Mouse (Mus musculus) testis, adult 10 weeks (tissue): ENCODE results near the gene Rhox4c. TPM values are rescaled to one million over a fixed set of nuclear protein-coding genes. Genes with fewer than 3 reads are reported as not detected.

Experiments
- polyA plus RNA-seq: library from polyadenylated mRNA; stranded (reverse); fragments of 350-450 nt; fragmentation: Illumina TruSeq; extraction: RNeasy Lipid Tissue Mini Kit (QIAGEN cat#74804); gene quantifications from one replicate; pipeline ENCODE4 v1.2.3, GENCODE M21; 2014; ENCODE audit warnings: low read depth, low replicate concordance

Gene Rhox4c
- not detected for polyA plus RNA-seq

GRCm38 (mm10) chrX:37480037-37480436 lies at the start of gene Rhox4c:
TSS of gene Rhox4c (plus strand) at chrX:37480337.

DNA sequence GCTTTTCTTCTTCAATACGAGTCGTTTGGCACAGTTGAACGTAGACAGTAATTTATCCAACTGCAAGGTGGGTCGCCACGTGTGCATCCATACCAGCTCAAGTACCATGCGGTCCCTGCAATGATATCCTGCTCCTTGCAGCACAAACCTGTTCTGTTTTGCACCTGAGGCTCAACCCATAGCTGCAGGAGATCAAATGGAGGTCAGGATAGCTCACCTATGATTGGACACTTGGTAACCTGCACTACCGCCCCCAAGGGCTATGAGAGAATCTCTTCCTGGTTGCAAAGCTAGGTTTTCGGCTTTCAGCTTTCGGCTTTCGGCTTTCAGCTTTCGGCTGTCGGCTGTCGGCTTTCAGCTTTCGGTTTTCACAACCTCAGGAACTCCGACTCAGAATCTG lies 47.9 kb upstream of the Rhox4c start, which contains the start of gene Rhox4b:
Gene Rhox4b (plus strand): TSS at position 301 of the 400 bp plus-strand sequence.

DNA sequence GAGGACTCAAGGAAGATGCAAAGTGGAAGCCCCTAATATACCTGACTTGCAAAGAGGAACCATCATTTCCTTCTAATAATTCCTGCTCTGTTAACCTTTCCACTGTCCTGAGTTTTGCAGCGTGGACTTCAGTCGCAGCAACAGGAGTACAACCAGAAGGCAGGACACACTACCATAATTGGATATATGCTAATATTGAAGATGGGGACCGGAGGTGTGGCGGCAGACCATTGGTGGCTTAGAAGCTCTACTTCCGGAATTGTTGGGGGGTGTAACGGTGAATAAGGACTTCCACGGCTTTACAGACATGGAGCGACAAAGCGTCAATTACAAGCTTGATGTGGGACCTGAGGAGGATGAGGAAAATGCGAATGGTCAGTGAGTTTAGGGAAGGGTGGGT lies 26.8 kb upstream of the Rhox4c start, which contains the start of gene Rhox2c:
Gene Rhox2c (plus strand): TSS at position 301 of the 400 bp plus-strand sequence.

DNA sequence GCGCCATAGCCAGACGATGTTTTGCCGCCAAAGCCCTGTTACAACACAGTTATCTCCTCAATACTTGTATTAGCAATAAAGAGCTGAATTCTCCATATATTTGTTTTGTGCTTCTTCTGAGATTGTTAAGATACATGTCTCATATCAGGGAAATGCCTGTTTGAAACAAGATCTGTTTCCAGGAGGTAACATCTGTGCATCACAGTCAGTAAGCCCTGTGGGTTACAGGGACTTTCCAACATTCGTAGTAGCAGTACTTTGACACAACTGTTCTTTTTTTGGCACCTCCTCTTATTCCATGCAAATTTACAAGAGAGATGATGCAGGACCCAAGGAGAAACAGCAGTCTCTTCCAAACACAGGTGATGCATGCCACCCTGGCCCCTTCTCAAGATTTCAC lies 21.9 kb upstream of the Rhox4c start, which contains the start of gene Rhox3c:
Gene Rhox3c (plus strand): TSS at position 301 of the 400 bp plus-strand sequence.

GRCm38 (mm10) chrX:37514059-37514458 lies 33.9 kb downstream of the Rhox4c start, which contains the start of gene Rhox4d:
TSS of gene Rhox4d (plus strand) at chrX:37514359.

GRCm38 (mm10) chrX:37530152-37530551 lies 50.0 kb downstream of the Rhox4c start, which contains the start of gene Rhox2e:
TSS of gene Rhox2e (plus strand) at chrX:37530452.

Other genes with a start within 250 kb of the Rhox4c start
- gene Rhox2a, start 235.4 kb upstream of the Rhox4c start, polyA plus RNA-seq, result 0.46 TPM
- 0.25 TPM for gene Rhox3a, start 230.4 kb upstream of the Rhox4c start, polyA plus RNA-seq
- not detected for gene Rhox4a, start 215.0 kb upstream of the Rhox4c start, polyA plus RNA-seq
- 2.3 TPM for gene Rhox3a2, start 100.3 kb upstream of the Rhox4c start, polyA plus RNA-seq
- not detected for gene Rhox4a2, start 89.5 kb upstream of the Rhox4c start, polyA plus RNA-seq
- not detected for gene Rhox2b, start 68.3 kb upstream of the Rhox4c start, polyA plus RNA-seq
- gene Rhox4b, start 47.8 kb upstream of the Rhox4c start, polyA plus RNA-seq, result not detected
- not detected for gene Rhox2c, start 26.7 kb upstream of the Rhox4c start, polyA plus RNA-seq
- 0.91 TPM for gene Rhox3c, start 21.8 kb upstream of the Rhox4c start, polyA plus RNA-seq
- gene Rhox2d, start 13.1 kb downstream of the Rhox4c start, polyA plus RNA-seq, result not detected
- gene Rhox4d, start 34.0 kb downstream of the Rhox4c start, polyA plus RNA-seq, result not detected
- 0.59 TPM for gene Rhox2e, start 50.1 kb downstream of the Rhox4c start, polyA plus RNA-seq
- gene Rhox3e, start 61.7 kb downstream of the Rhox4c start, polyA plus RNA-seq, result 0.24 TPM
- 0.31 TPM for gene Rhox4e, start 77.1 kb downstream of the Rhox4c start, polyA plus RNA-seq
- gene Rhox2f, start 91.1 kb downstream of the Rhox4c start, polyA plus RNA-seq, result not detected
- 1.3 TPM for gene Rhox3f, start 100.7 kb downstream of the Rhox4c start, polyA plus RNA-seq
- gene Rhox4f, start 127.4 kb downstream of the Rhox4c start, polyA plus RNA-seq, result not detected
- gene Rhox3g, start 148.3 kb downstream of the Rhox4c start, polyA plus RNA-seq, result not detected
- not detected for gene Rhox2g, start 163.1 kb downstream of the Rhox4c start, polyA plus RNA-seq
- gene Rhox4g, start 171.0 kb downstream of the Rhox4c start, polyA plus RNA-seq, result not detected
- 0.70 TPM for gene Rhox3h, start 188.4 kb downstream of the Rhox4c start, polyA plus RNA-seq
- not detected for gene Rhox2h, start 192.9 kb downstream of the Rhox4c start, polyA plus RNA-seq